10 mouse cellular contexts compared by ENCODE assay signal in genomic region chr10:8765922-8766522, GRCm38 (mm10).
DNase-seq lines count a peak whose midpoint lies in the region; ATAC-seq and TF ChIP-seq lines count a peak whose summit lies in the region.
"Had no signal": no experiment of that assay in that cellular context is flagged by ENCODE, and none has a peak within 500 bp of the region (broad histone marks: within the 10 kb centered on the region; RNA-seq: fewer than 3 reads in every experiment).

No protein-coding gene starts in this region.

- H3K27me3 ChIP-seq in hindbrain, postnatal 0 days (ENCODE audit: insufficient read depth, low read length): no peaks in the 10 kb centered on the region
- H3K27me3 ChIP-seq in hindbrain, embryonic 13.5 days: no peaks in the 10 kb centered on the region
- no peaks in the 10 kb centered on the region for H3K27me3 ChIP-seq in splenic B cell, adult 2 months (ENCODE audit: control insufficient read depth, insufficient read depth, low read length, poor library complexity, severe bottlenecking)
- H3K27me3 ChIP-seq: limb, embryonic 15.5 days had no signal

- intact Hi-C loops in left cerebral cortex, postnatal 10 days (cut with DNase I): no loop called here

- peak; percentile 70 for TF ChIP-seq CTCF in hindbrain, postnatal 0 days (IDR thresholded peaks at IDR 0.05; ENCODE audit: low read depth)

- peak; percentile 62 for DNase-seq in hindbrain, postnatal 0 days (ENCODE audit: low spot score)
- peak; percentile 34 for DNase-seq in thymus, postnatal 0 days (ENCODE audit: low spot score)
- no peak for DNase-seq in thymus, postnatal 4 days
- peak; percentile 15 for DNase-seq in c-Kit-positive CD71-positive TER-119-positive erythroid progenitor cells, embryonic 14.5 days (ENCODE audit: low spot score)
- DNase-seq in splenic B cell, adult 2 months (ENCODE audit: low read depth, low spot score): peak; percentile 34
- no peak for DNase-seq in layer of hippocampus, adult 11-12 months (ENCODE audit: low spot score)
- DNase-seq in left cerebral cortex, postnatal 10 days (ENCODE audit: extremely low spot score in 1 of 2, low spot score in 2 of 2): no peak

- no peak overlapping the region for H3K4me2 ChIP-seq in hindbrain, postnatal 0 days (ENCODE audit: low read depth, low read length)
- no peak overlapping the region for H3K4me2 ChIP-seq in hindbrain, embryonic 13.5 days
- H3K4me2 ChIP-seq: limb, embryonic 15.5 days had no signal

- H3K9me3 ChIP-seq in hindbrain, postnatal 0 days (ENCODE audit: low read length): no peaks in the 10 kb centered on the region
- peaks cover 4% of the 10 kb centered on the region; the same call in 1 of the 2 replicates for H3K9me3 ChIP-seq in hindbrain, embryonic 13.5 days
- H3K9me3 ChIP-seq: limb, embryonic 15.5 days had no signal

- no peaks in the 10 kb centered on the region for H3K4me1 ChIP-seq in hindbrain, postnatal 0 days (ENCODE audit: insufficient read depth, low read length)
- H3K4me1 ChIP-seq in hindbrain, embryonic 13.5 days (replicated peaks): peaks cover 19% of the 10 kb centered on the region

- H3K9ac ChIP-seq in hindbrain, postnatal 0 days (replicated peaks; ENCODE audit: low read length): no peak overlapping the region
- no peak overlapping the region for H3K9ac ChIP-seq in hindbrain, embryonic 13.5 days
- H3K9ac ChIP-seq: limb, embryonic 15.5 days had no signal

- ATAC-seq in hindbrain, postnatal 0 days: no peak
- no peak for ATAC-seq in hindbrain, embryonic 13.5 days (ENCODE audit: low FRiP score)
- ATAC-seq: activated CD4-positive, CD25-positive, alpha-beta regulatory T cell, adult 4 months had no signal

- 78% methylated on average over 10 of the region's 10 CpGs for WGBS in hindbrain, postnatal 0 days
- WGBS in hindbrain, embryonic 13.5 days: 82% methylated on average over 10 of the region's 10 CpGs

- H3K27ac ChIP-seq in hindbrain, postnatal 0 days: no peak overlapping the region
- no peak overlapping the region for H3K27ac ChIP-seq in hindbrain, embryonic 13.5 days
- H3K27ac ChIP-seq: limb, embryonic 15.5 days had no signal

- no peaks in the 10 kb centered on the region for H3K36me3 ChIP-seq in hindbrain, postnatal 0 days (ENCODE audit: insufficient read depth, low read length)
- 0 out of 2 replicates have a peak, but pooled peaks cover 3% of the 10 kb centered on the region for H3K36me3 ChIP-seq in hindbrain, embryonic 13.5 days
- H3K36me3 ChIP-seq in splenic B cell, adult 2 months (ENCODE audit: control insufficient read depth, insufficient read depth, low read length, poor library complexity, severe bottlenecking): no peaks in the 10 kb centered on the region

- no peak overlapping the region for H3K4me3 ChIP-seq in hindbrain, postnatal 0 days (ENCODE audit: low read length)
- no peak overlapping the region for H3K4me3 ChIP-seq in hindbrain, embryonic 13.5 days
- H3K4me3 ChIP-seq: limb, embryonic 15.5 days had no signal

Comparison
In these comparisons a context has a peak if more than half of its experiments do, and no peak if none do; other contexts are left out.
1. DNase-seq: peak in hindbrain, postnatal 0 days (single experiment), thymus, postnatal 0 days (single experiment), c-Kit-positive CD71-positive TER-119-positive erythroid progenitor cells, embryonic 14.5 days (single experiment) and splenic B cell, adult 2 months (single experiment); none in thymus, postnatal 4 days (single experiment), layer of hippocampus, adult 11-12 months (single experiment) and left cerebral cortex, postnatal 10 days (0 of 2).